Mouse (Mus musculus): ENCODE measurements around the gene Cdc14a. TPM values are rescaled to one million over a fixed set of nuclear protein-coding genes. Genes with fewer than 3 reads are reported as not detected.
A peak's percentile ranks its signal among the peaks of the same experiment; 100 is the strongest.

Cdc14a gene
- polyA plus RNA-seq, 1 experiment from 2014 or later: 17.6 TPM

GRCm38 (mm10) chr3:116436113-116436512 is 12.3 kb upstream of the Cdc14a start:
- H3K4me1 ChIP-seq: no peaks in the 10 kb centered on the region
- WGBS: 82% methylated on average over 3 of the region's 3 CpGs
- DNase-seq (ENCODE audit: low spot score): no peak
- no peaks in the 10 kb centered on the region for H3K9me3 ChIP-seq
- H3K27me3 ChIP-seq (replicated peaks; ENCODE audit: low read depth, poor library complexity, severe bottlenecking): no peaks in the 10 kb centered on the region
- H3K27ac ChIP-seq (replicated peaks): no peak overlapping the region
- H3K36me3 ChIP-seq (replicated peaks): no peaks in the 10 kb centered on the region
- no peak overlapping the region for H3K4me3 ChIP-seq

GRCm38 (mm10) chr3:116434757-116435156 is 10.9 kb upstream of the Cdc14a start:
- Histone ChIP-seq H3K4me1 (no peaks in the 10 kb centered on the region), H3K36me3 (replicated peaks) (no peaks in the 10 kb centered on the region), H3K27me3 (replicated peaks; ENCODE audit: low read depth, poor library complexity, severe bottlenecking) (no peaks in the 10 kb centered on the region), H3K9me3 (no peaks in the 10 kb centered on the region), H3K27ac (replicated peaks) (no peak overlapping the region), H3K4me3 (no peak overlapping the region)
- DNase-seq (ENCODE audit: low spot score): no peak
- WGBS: 89% methylated on average over 2 of the region's 3 CpGs

- no peak for DNase-seq (ENCODE audit: low spot score)
- Histone ChIP-seq H3K4me1 (peaks cover 21% of the 10 kb centered on the region), H3K9me3 (no peaks in the 10 kb centered on the region), H3K36me3 (replicated peaks) (peaks cover 4% of the 10 kb centered on the region), H3K27ac (replicated peaks) (no peak overlapping the region), H3K27me3 (replicated peaks; ENCODE audit: low read depth, poor library complexity, severe bottlenecking) (no peaks in the 10 kb centered on the region), H3K4me3 (no peak overlapping the region)
- WGBS: 93% methylated on average over 6 of the region's 6 CpGs
Measured at GRCm38 (mm10) chr3:116425901-116426300, 2.1 kb upstream of the Cdc14a start.

GRCm38 (mm10) chr3:116424973-116425284 is 1.1 kb upstream of the Cdc14a start:
- Histone ChIP-seq H3K36me3 (replicated peaks) (peaks cover 14% of the 10 kb centered on the region), H3K27ac (replicated peaks) (peak overlapping the region; percentile 93), H3K4me3 (peak overlapping the region; percentile 74), H3K4me1 (peaks cover 29% of the 10 kb centered on the region), H3K9me3 (no peaks in the 10 kb centered on the region), H3K27me3 (replicated peaks; ENCODE audit: low read depth, poor library complexity, severe bottlenecking) (no peaks in the 10 kb centered on the region)
- peak; percentile 90 for DNase-seq (ENCODE audit: low spot score)
- under 1% methylated on average over 11 of the region's 11 CpGs for WGBS

GRCm38 (mm10) chr3:116424160-116424972 is 534 bp upstream of the Cdc14a start:
- Histone ChIP-seq H3K27ac (replicated peaks) (peak overlapping the region; percentile 93), H3K27me3 (replicated peaks; ENCODE audit: low read depth, poor library complexity, severe bottlenecking) (no peaks in the 10 kb centered on the region), H3K4me1 (peaks cover 32% of the 10 kb centered on the region), H3K9me3 (no peaks in the 10 kb centered on the region), H3K4me3 (peak overlapping the region; percentile 74), H3K36me3 (replicated peaks) (peaks cover 20% of the 10 kb centered on the region)
- no peak for DNase-seq (ENCODE audit: low spot score)
- WGBS: under 1% methylated on average over 32 of the region's 32 CpGs

- no peaks in the 10 kb centered on the region for H3K27me3 ChIP-seq (replicated peaks; ENCODE audit: low read depth, poor library complexity, severe bottlenecking)
- DNase-seq (ENCODE audit: low spot score): peak; percentile 82
- under 1% methylated on average over 23 of the region's 23 CpGs for WGBS
- peaks cover 35% of the 10 kb centered on the region for H3K36me3 ChIP-seq (replicated peaks)
- peak overlapping the region; percentile 74 for H3K4me3 ChIP-seq
- H3K4me1 ChIP-seq: peaks cover 32% of the 10 kb centered on the region
- no peaks in the 10 kb centered on the region for H3K9me3 ChIP-seq
- peak overlapping the region; percentile 93 for H3K27ac ChIP-seq (replicated peaks)
Measured at GRCm38 (mm10) chr3:116422795-116423352, 958 bp downstream of the Cdc14a start.

GRCm38 (mm10) chr3:116422074-116422473 is 1.8 kb downstream of the Cdc14a start:
- Histone ChIP-seq H3K27ac (replicated peaks) (peak overlapping the region; percentile 93), H3K36me3 (replicated peaks) (peaks cover 43% of the 10 kb centered on the region), H3K4me3 (peak overlapping the region; percentile 74), H3K4me1 (peaks cover 32% of the 10 kb centered on the region), H3K27me3 (replicated peaks; ENCODE audit: low read depth, poor library complexity, severe bottlenecking) (no peaks in the 10 kb centered on the region), H3K9me3 (no peaks in the 10 kb centered on the region)
- 45% methylated on average over 8 of the region's 8 CpGs for WGBS
- DNase-seq (ENCODE audit: low spot score): no peak

- 0 out of 2 replicates have a peak overlapping the region, but pooled peaks have one; percentile 14 for H3K27ac ChIP-seq (replicated peaks)
- WGBS: 45% methylated on average over 6 of the region's 6 CpGs
- DNase-seq (ENCODE audit: low spot score): peak; percentile 38
Measured at GRCm38 (mm10) chr3:116421121-116421520, 2.7 kb downstream of the Cdc14a start.

GRCm38 (mm10) chr3:116419791-116420190 is 4.0 kb downstream of the Cdc14a start:
- Histone ChIP-seq H3K9me3 (no peaks in the 10 kb centered on the region), H3K27ac (replicated peaks) (no peak overlapping the region), H3K4me1 (peaks cover 29% of the 10 kb centered on the region), H3K4me3 (no peak overlapping the region), H3K36me3 (replicated peaks) (peaks cover 66% of the 10 kb centered on the region), H3K27me3 (replicated peaks; ENCODE audit: low read depth, poor library complexity, severe bottlenecking) (no peaks in the 10 kb centered on the region)
- no peak for DNase-seq (ENCODE audit: low spot score)
- 89% methylated on average over 11 of the region's 11 CpGs for WGBS

More at GRCm38 (mm10) chr3:116421121-116421520, 2.7 kb downstream of the Cdc14a start:
- Histone ChIP-seq H3K36me3 (replicated peaks) (peaks cover 52% of the 10 kb centered on the region), H3K27me3 (replicated peaks; ENCODE audit: low read depth, poor library complexity, severe bottlenecking) (no peaks in the 10 kb centered on the region), H3K4me1 (peaks cover 32% of the 10 kb centered on the region), H3K9me3 (no peaks in the 10 kb centered on the region), H3K4me3 (peak overlapping the region; percentile 74)

GRCm38 (mm10) chr3:116414451-116414860 is 9.4 kb downstream of the Cdc14a start:
- WGBS: 95% methylated on average over 3 of the region's 3 CpGs

GRCm38 (mm10) chr3:116412954-116413724 is 10.7 kb downstream of the Cdc14a start:
- H3K27ac ChIP-seq (replicated peaks): no peak overlapping the region
- H3K36me3 ChIP-seq (replicated peaks): peaks cover 93% of the 10 kb centered on the region
- no peak for DNase-seq (ENCODE audit: low spot score)
- no peaks in the 10 kb centered on the region for H3K27me3 ChIP-seq (replicated peaks; ENCODE audit: low read depth, poor library complexity, severe bottlenecking)
- no peaks in the 10 kb centered on the region for H3K9me3 ChIP-seq
- H3K4me3 ChIP-seq: no peak overlapping the region
- WGBS: 92% methylated on average over 4 of the region's 4 CpGs
- H3K4me1 ChIP-seq: peaks cover 24% of the 10 kb centered on the region

More at GRCm38 (mm10) chr3:116414451-116414860, 9.4 kb downstream of the Cdc14a start:
- Histone ChIP-seq H3K27me3 (replicated peaks; ENCODE audit: low read depth, poor library complexity, severe bottlenecking) (no peaks in the 10 kb centered on the region), H3K9me3 (no peaks in the 10 kb centered on the region), H3K4me3 (no peak overlapping the region), H3K4me1 (peaks cover 19% of the 10 kb centered on the region), H3K36me3 (replicated peaks) (peaks cover 93% of the 10 kb centered on the region), H3K27ac (replicated peaks) (no peak overlapping the region)
- no peak for DNase-seq (ENCODE audit: low spot score)

- Histone ChIP-seq H3K9me3 (no peaks in the 10 kb centered on the region), H3K4me3 (no peak overlapping the region), H3K27ac (replicated peaks) (peak overlapping the region; percentile 35; the same call in 1 of the 2 replicates), H3K4me1 (peaks cover 30% of the 10 kb centered on the region), H3K27me3 (replicated peaks; ENCODE audit: low read depth, poor library complexity, severe bottlenecking) (no peaks in the 10 kb centered on the region), H3K36me3 (replicated peaks) (peaks cover 70% of the 10 kb centered on the region)
- 67% methylated on average over 7 of the region's 7 CpGs for WGBS
- no peak for DNase-seq (ENCODE audit: low spot score)
Measured at GRCm38 (mm10) chr3:116410051-116410450, 13.8 kb downstream of the Cdc14a start.

All from embryonic facial prominence, embryonic 10.5 days (tissue).